Comparison of ENCODE assay signal across 15 mouse cellular contexts in the genomic region with DNA sequence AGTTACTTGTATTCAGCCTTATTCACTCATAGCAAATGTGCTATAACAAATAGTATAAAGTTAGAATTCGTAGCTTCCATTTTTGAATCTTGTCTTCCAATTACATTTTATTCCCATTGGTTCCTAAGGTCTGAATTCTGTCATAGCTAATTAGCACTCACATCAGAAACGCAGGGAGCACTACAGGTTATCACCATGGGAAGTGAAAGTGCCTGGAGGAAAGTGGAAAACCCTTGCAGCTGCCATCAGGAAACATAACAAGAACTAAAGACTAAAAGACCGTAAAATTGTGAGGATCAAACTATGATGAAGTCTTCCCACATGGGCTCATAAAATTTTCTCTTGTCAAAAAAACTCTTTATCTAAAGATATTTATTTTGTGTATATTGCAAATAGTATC.
"Had no signal": no experiment of that assay in that cellular context is flagged by ENCODE, and none has a peak within 500 bp of the region (broad histone marks: within the 10 kb centered on the region; RNA-seq: fewer than 3 reads in every experiment).

No protein-coding gene starts in this region.

- H3K9ac ChIP-seq: limb, embryonic 15.5 days; liver, embryonic 13.5 days; liver, postnatal 0 days; lung, embryonic 15.5 days; midbrain, embryonic 15.5 days; neural tube, embryonic 13.5 days had no signal

- H3K36me3 ChIP-seq: limb, embryonic 15.5 days; liver, embryonic 13.5 days; lung, embryonic 15.5 days; midbrain, embryonic 15.5 days; neural tube, embryonic 13.5 days had no signal

- H3K4me3 ChIP-seq: layer of hippocampus, adult 2 months; limb, embryonic 15.5 days; liver, embryonic 13.5 days; lung, embryonic 15.5 days; midbrain, embryonic 15.5 days; neural tube, embryonic 13.5 days had no signal

- DNase-seq: kidney, adult 18-20 months; kidney, postnatal 10 days; kidney, postnatal 4 days; liver, embryonic 13.5 days; liver, postnatal 0 days; lung, postnatal 14 days; right cerebral cortex, adult 18-20 months; right cerebral cortex, postnatal 25 days; thymus, postnatal 4 days had no signal

- ATAC-seq: liver, postnatal 0 days; midbrain, embryonic 15.5 days had no signal

- H3K4me2 ChIP-seq: limb, embryonic 15.5 days; liver, embryonic 13.5 days; lung, embryonic 15.5 days; midbrain, embryonic 15.5 days; neural tube, embryonic 13.5 days had no signal

- H3K27me3 ChIP-seq: limb, embryonic 15.5 days; liver, embryonic 13.5 days; lung, embryonic 15.5 days; midbrain, embryonic 15.5 days; neural tube, embryonic 13.5 days had no signal

- H3K9me3 ChIP-seq: limb, embryonic 15.5 days; liver, embryonic 13.5 days; lung, embryonic 15.5 days; midbrain, embryonic 15.5 days; neural tube, embryonic 13.5 days had no signal

- H3K4me1 ChIP-seq: limb, embryonic 15.5 days; liver, embryonic 13.5 days; lung, embryonic 15.5 days; midbrain, embryonic 15.5 days; neural tube, embryonic 13.5 days had no signal

- H3K27ac ChIP-seq: layer of hippocampus, adult 2 months; limb, embryonic 15.5 days; liver, embryonic 13.5 days; lung, embryonic 15.5 days; macrophage; midbrain, embryonic 15.5 days; neural tube, embryonic 13.5 days had no signal
